Mouse (Mus musculus) small intestine, adult 2 months (tissue): ENCODE results near the gene Cln3.

Source experiments
- CTCF ChIP-seq: fragments of 200-500 bp; IDR thresholded peaks from 2 replicates; pipeline ENCODE4 v1.5.1; 2012; ENCODE audit warnings: low read depth, mild to moderate bottlenecking, control low read depth, inconsistent platforms, low read length, moderate library complexity, mixed read lengths; ENCODE audit not compliant: insufficient replicate concordance, insufficient read length; ENCODE audit errors: extremely low read depth
- POLR2A ChIP-seq: fragments of 200-500 bp; IDR thresholded peaks from 2 replicates; pipeline ENCODE4 v1.6.1; 2012; ENCODE audit warnings: low read depth, mild to moderate bottlenecking, control low read depth, inconsistent platforms, low read length, moderate library complexity

DNA sequence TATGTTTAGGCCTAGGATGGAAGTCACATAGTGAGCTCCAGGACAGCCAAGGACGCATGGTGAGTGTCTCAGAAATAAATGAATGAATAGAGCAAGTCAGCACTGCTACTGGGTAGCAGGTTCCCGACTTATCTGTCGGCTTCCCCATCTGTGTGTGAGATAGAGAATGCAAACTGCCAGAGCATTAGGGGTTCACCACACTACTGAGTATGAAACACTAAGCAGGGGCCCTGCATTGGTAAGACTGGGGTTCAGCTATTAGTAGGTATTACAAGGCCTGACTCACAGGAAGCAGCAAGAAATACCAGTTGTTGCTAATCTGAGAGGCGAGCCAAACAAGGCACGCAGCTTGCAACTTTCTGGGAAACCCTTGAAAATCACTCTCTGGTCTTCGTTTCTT lies 13.3 kb upstream of the Cln3 start:
- TF ChIP-seq CTCF (no peak), POLR2A (no peak)
